Mouse (Mus musculus) olfactory bulb, adult 2 months (tissue): ENCODE data around the gene Klf6.

Experiments used
- CTCF ChIP-seq: fragments of 200-500 bp; IDR thresholded peaks from 2 replicates; pipeline ENCODE4 v1.5.1; 2012; ENCODE audit warnings: low read depth, mild to moderate bottlenecking, low read length, moderate library complexity; ENCODE audit not compliant: insufficient read depth
- POLR2A ChIP-seq: fragments of 200-500 bp; IDR thresholded peaks from 2 replicates; pipeline ENCODE4 v1.6.1; 2012; ENCODE audit warnings: mild to moderate bottlenecking, low read depth, low read length, moderate library complexity; ENCODE audit not compliant: insufficient read depth

GRCm38 (mm10) chr13:5823150-5823549 lies 38.1 kb upstream of the Klf6 start:
- TF ChIP-seq CTCF (no peak), POLR2A (no peak)
